20 mouse cellular contexts compared by ENCODE assay signal in genomic region chr7:46459605-46460245, GRCm38 (mm10).
DNase-seq lines count a peak whose midpoint lies in the region; ATAC-seq and TF ChIP-seq lines count a peak whose summit lies in the region.
"Had no signal": no experiment of that assay in that cellular context is flagged by ENCODE, and none has a peak within 500 bp of the region (broad histone marks: within the 10 kb centered on the region; RNA-seq: fewer than 3 reads in every experiment).

No protein-coding gene starts in this region.

- H3K4me1 ChIP-seq in hindbrain, embryonic 10.5 days (replicated peaks) = peaks cover 9% of the 10 kb centered on the region
- no peaks in the 10 kb centered on the region for H3K4me1 ChIP-seq in hindbrain, embryonic 11.5 days (replicated peaks; ENCODE audit: control insufficient read depth, insufficient read depth, low read length)
- peaks cover 5% of the 10 kb centered on the region; the same call in 1 of the 2 replicates for H3K4me1 ChIP-seq in hindbrain, embryonic 14.5 days (replicated peaks; ENCODE audit: control insufficient read depth, insufficient read depth, low read length)
- H3K4me1 ChIP-seq in intestine, embryonic 16.5 days (ENCODE audit: control insufficient read depth, insufficient read depth, low read length) = peaks cover 11% of the 10 kb centered on the region
- H3K4me1 ChIP-seq in midbrain, postnatal 0 days (ENCODE audit: insufficient read depth, low read length) = peaks cover 3% of the 10 kb centered on the region; the same call in 1 of the 2 replicates
- H3K4me1 ChIP-seq: embryonic facial prominence, embryonic 15.5 days; heart, embryonic 13.5 days had no signal

- intact Hi-C loops in gastrocnemius, postnatal 14 days (cut with DNase I; ENCODE audit: low total_unique reads) = no loop called here

- no peak for DNase-seq in hindbrain, embryonic 10.5 days (ENCODE audit: low spot score)
- DNase-seq in hindbrain, embryonic 11.5 days (ENCODE audit: low spot score) = no peak
- DNase-seq in hindbrain, embryonic 14.5 days (ENCODE audit: low spot score) = no peak
- no peak for DNase-seq in midbrain, postnatal 0 days (ENCODE audit: low spot score)
- DNase-seq in yolk sac, embryonic 10.5 days (ENCODE audit: low spot score) = no peak
- no peak for DNase-seq in spleen, postnatal 10 days (ENCODE audit: low spot score in 2 of 2)
- DNase-seq in gastrocnemius, postnatal 14 days = no peak
- DNase-seq: adrenal gland, postnatal 14 days; embryo, embryonic 11 days; gastrocnemius, adult 2 months; heart, adult 11 months; heart, postnatal 4 days; lung, adult 2 months; lung, postnatal 36 days; thymus, adult 2 months had no signal

- WGBS in hindbrain, embryonic 10.5 days = 87% methylated on average over 9 of the region's 9 CpGs
- WGBS in hindbrain, embryonic 11.5 days = 86% methylated on average over 9 of the region's 9 CpGs
- WGBS in hindbrain, embryonic 14.5 days = 71% methylated on average over 9 of the region's 9 CpGs
- WGBS in intestine, embryonic 16.5 days = 54% methylated on average over 9 of the region's 9 CpGs
- WGBS in midbrain, postnatal 0 days = 69% methylated on average over 9 of the region's 9 CpGs

- H3K9me3 ChIP-seq in hindbrain, embryonic 10.5 days = no peaks in the 10 kb centered on the region
- no peaks in the 10 kb centered on the region for H3K9me3 ChIP-seq in hindbrain, embryonic 11.5 days (ENCODE audit: control insufficient read depth, low read length)
- H3K9me3 ChIP-seq in hindbrain, embryonic 14.5 days (ENCODE audit: control insufficient read depth, low read length) = no peaks in the 10 kb centered on the region
- no peaks in the 10 kb centered on the region for H3K9me3 ChIP-seq in intestine, embryonic 16.5 days (ENCODE audit: control insufficient read depth, low read length)
- H3K9me3 ChIP-seq in midbrain, postnatal 0 days (ENCODE audit: low read length) = no peaks in the 10 kb centered on the region
- H3K9me3 ChIP-seq: embryonic facial prominence, embryonic 15.5 days had no signal

- no peak overlapping the region for H3K9ac ChIP-seq in hindbrain, embryonic 11.5 days (ENCODE audit: low read depth, low read length)
- no peak overlapping the region for H3K9ac ChIP-seq in hindbrain, embryonic 14.5 days
- no peak overlapping the region for H3K9ac ChIP-seq in intestine, embryonic 16.5 days (ENCODE audit: low read depth, low read length)
- no peak overlapping the region for H3K9ac ChIP-seq in midbrain, postnatal 0 days (replicated peaks; ENCODE audit: low read length, poor library complexity, severe bottlenecking)
- H3K9ac ChIP-seq: embryonic facial prominence, embryonic 15.5 days; heart, embryonic 13.5 days had no signal

- peak overlapping the region; percentile 43; the same call in 1 of the 2 replicates for H3K27ac ChIP-seq in hindbrain, embryonic 10.5 days
- no peak overlapping the region for H3K27ac ChIP-seq in hindbrain, embryonic 11.5 days (ENCODE audit: low read depth, low read length)
- H3K27ac ChIP-seq in hindbrain, embryonic 14.5 days = peak overlapping the region; percentile 70
- H3K27ac ChIP-seq in intestine, embryonic 16.5 days (ENCODE audit: low read length) = no peak overlapping the region
- peak overlapping the region; percentile 70 for H3K27ac ChIP-seq in midbrain, postnatal 0 days (ENCODE audit: low read depth, low read length)
- H3K27ac ChIP-seq: embryonic facial prominence, embryonic 15.5 days; gastrocnemius, adult 2 months; heart, embryonic 13.5 days had no signal

- no peak overlapping the region for H3K4me3 ChIP-seq in hindbrain, embryonic 10.5 days
- no peak overlapping the region for H3K4me3 ChIP-seq in hindbrain, embryonic 11.5 days (ENCODE audit: low read depth, low read length)
- H3K4me3 ChIP-seq in hindbrain, embryonic 14.5 days (replicated peaks; ENCODE audit: low read length) = no peak overlapping the region
- no peak overlapping the region for H3K4me3 ChIP-seq in intestine, embryonic 16.5 days (ENCODE audit: low read length)
- no peak overlapping the region for H3K4me3 ChIP-seq in midbrain, postnatal 0 days (ENCODE audit: low read depth, low read length)
- H3K4me3 ChIP-seq: embryonic facial prominence, embryonic 15.5 days; gastrocnemius, adult 2 months; heart, embryonic 13.5 days had no signal

- no peaks in the 10 kb centered on the region for H3K36me3 ChIP-seq in hindbrain, embryonic 10.5 days
- no peaks in the 10 kb centered on the region for H3K36me3 ChIP-seq in hindbrain, embryonic 11.5 days (ENCODE audit: control insufficient read depth, insufficient read depth, low read length)
- no peaks in the 10 kb centered on the region for H3K36me3 ChIP-seq in hindbrain, embryonic 14.5 days (replicated peaks; ENCODE audit: control insufficient read depth, insufficient read depth)
- no peaks in the 10 kb centered on the region for H3K36me3 ChIP-seq in intestine, embryonic 16.5 days (ENCODE audit: control insufficient read depth, insufficient read depth, low read length)
- H3K36me3 ChIP-seq in midbrain, postnatal 0 days (ENCODE audit: insufficient read depth, low read length) = no peaks in the 10 kb centered on the region
- H3K36me3 ChIP-seq: embryonic facial prominence, embryonic 15.5 days; heart, embryonic 13.5 days had no signal

- no peaks in the 10 kb centered on the region for H3K27me3 ChIP-seq in hindbrain, embryonic 10.5 days (ENCODE audit: insufficient read depth, poor library complexity, severe bottlenecking)
- no peaks in the 10 kb centered on the region for H3K27me3 ChIP-seq in hindbrain, embryonic 11.5 days (ENCODE audit: control insufficient read depth, insufficient read depth, low read length)
- no peaks in the 10 kb centered on the region for H3K27me3 ChIP-seq in hindbrain, embryonic 14.5 days (ENCODE audit: control insufficient read depth, insufficient read depth, low read length)
- no peaks in the 10 kb centered on the region for H3K27me3 ChIP-seq in intestine, embryonic 16.5 days (replicated peaks; ENCODE audit: control insufficient read depth, insufficient read depth, low read length)
- H3K27me3 ChIP-seq in midbrain, postnatal 0 days (ENCODE audit: insufficient read depth, low read length) = no peaks in the 10 kb centered on the region
- H3K27me3 ChIP-seq: embryonic facial prominence, embryonic 15.5 days; heart, embryonic 13.5 days; Patski had no signal

- TF ChIP-seq CTCF in midbrain, postnatal 0 days (IDR thresholded peaks at IDR 0.05) = no peak

- no peak overlapping the region for H3K4me2 ChIP-seq in hindbrain, embryonic 11.5 days (replicated peaks; ENCODE audit: low read depth, low read length)
- no peak overlapping the region for H3K4me2 ChIP-seq in hindbrain, embryonic 14.5 days (replicated peaks)
- H3K4me2 ChIP-seq in intestine, embryonic 16.5 days (ENCODE audit: low read depth, low read length) = no peak overlapping the region
- H3K4me2 ChIP-seq in midbrain, postnatal 0 days (ENCODE audit: low read depth, low read length, poor library complexity, severe bottlenecking) = no peak overlapping the region
- H3K4me2 ChIP-seq: embryonic facial prominence, embryonic 15.5 days; heart, embryonic 13.5 days had no signal

- ATAC-seq in hindbrain, embryonic 11.5 days (ENCODE audit: low FRiP score) = no peak
- ATAC-seq in hindbrain, embryonic 14.5 days (ENCODE audit: low FRiP score) = no peak
- peak; percentile 93 for ATAC-seq in intestine, embryonic 16.5 days
- ATAC-seq in midbrain, postnatal 0 days (ENCODE audit: low FRiP score) = peak; percentile 22; the same call in 1 of the 2 replicates
- ATAC-seq: activated CD4-positive, CD25-positive, alpha-beta regulatory T cell, adult 4 months; Patski had no signal

Comparison
In these comparisons a context has a peak if more than half of its experiments do, and no peak if none do; other contexts are left out.
1. H3K27ac ChIP-seq: peak in hindbrain, embryonic 10.5 days (single experiment), hindbrain, embryonic 14.5 days (single experiment) and midbrain, postnatal 0 days (single experiment); none in hindbrain, embryonic 11.5 days (single experiment) and intestine, embryonic 16.5 days (single experiment).
2. ATAC-seq: peak in intestine, embryonic 16.5 days (single experiment) and midbrain, postnatal 0 days (single experiment); none in hindbrain, embryonic 11.5 days (single experiment) and hindbrain, embryonic 14.5 days (single experiment).